Mouse (Mus musculus) neutrophil, adult 83 days (primary cell): ENCODE measurements around the gene Lpcat2. TPM values are rescaled to one million over a fixed set of nuclear protein-coding genes. Genes with fewer than 3 reads are reported as not detected.

Experiments used
- total RNA-seq, 2 experiments: library from RNA; stranded (reverse); gene quantifications; one replicate each; pipeline ENCODE4 v1.2.4; 2023

The Lpcat2 gene
- total RNA-seq, result 100 to 1,000 TPM in 1 of 2 experiments, 10 to 100 TPM in 1; 98.6 to 118 TPM

DNA sequence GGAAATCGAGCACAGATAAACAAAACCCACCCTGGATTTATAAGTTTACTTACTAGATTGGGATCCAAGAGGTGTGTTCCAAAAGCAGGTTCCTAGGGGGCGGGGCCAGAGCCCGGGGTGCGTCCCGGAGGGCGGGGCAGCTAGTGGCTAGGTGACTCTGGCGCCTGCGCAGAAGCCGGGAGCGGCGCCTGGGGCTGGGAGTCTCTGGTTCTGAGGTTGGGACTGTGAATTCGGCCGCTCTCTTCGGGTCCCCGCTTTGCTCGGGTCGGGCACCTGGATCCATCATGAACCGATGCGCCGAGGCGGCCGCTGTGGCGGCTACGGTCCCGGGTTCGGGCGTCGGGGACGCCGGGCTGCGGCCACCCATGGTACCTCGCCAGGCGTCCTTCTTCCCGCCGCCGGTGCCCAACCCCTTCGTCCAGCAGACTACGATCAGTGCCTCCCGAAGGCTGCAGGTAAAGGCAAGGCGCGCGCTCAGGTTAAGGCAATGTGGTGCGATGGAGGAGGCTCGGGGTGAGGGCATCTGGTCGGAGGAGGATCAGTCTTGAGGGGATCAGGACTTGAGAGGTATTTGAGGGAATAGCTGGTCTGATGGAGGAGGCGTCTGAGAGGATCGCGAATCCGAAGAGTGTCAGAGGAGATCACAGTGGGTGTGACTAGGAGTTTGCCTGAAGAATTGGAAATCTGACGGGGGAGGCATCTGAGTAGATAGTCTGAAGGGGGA is at the start of gene Lpcat2:
Gene Lpcat2, plus strand, starts transcription at position 169 of the 724 bp plus-strand sequence.

GRCm38 (mm10) chr8:92827243-92828034 is 27.7 kb upstream of the Lpcat2 start, which contains the start of gene Mmp2:
Gene Mmp2, plus strand, starts transcription at chr8:92827291.

DNA sequence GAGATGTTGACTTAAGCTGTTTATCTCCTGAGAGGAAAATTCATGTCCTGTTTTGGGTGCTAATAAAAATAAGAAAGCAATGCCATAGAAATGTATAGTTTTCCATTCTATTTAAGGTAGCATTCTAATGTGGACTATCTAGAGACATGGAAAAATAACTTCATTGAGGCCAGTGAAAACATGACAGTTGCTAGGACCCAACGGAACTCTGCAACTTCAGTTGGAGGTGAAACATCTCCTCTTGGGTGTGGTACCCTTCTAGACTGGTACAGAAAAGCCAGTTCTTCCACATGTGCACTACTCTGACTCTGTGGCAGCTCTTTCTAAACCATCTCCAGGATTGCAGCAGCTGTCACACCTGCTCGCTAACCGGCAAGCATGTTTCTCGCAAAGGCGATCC is 46.0 kb downstream of the Lpcat2 start, which contains the start of gene Capns2:
Gene Capns2, plus strand, starts transcription at position 301 of the 400 bp plus-strand sequence.

GRCm38 (mm10) chr8:92959779-92960178 is 104.6 kb downstream of the Lpcat2 start, which contains the start of gene Slc6a2:
Gene Slc6a2, plus strand, starts transcription at chr8:92960079.

Other genes with a start within 250 kb of the Lpcat2 start
- gene Irx6, start 181.1 kb upstream of the Lpcat2 start, total RNA-seq, result not detected
- gene Mmp2, start 28.0 kb upstream of the Lpcat2 start, total RNA-seq, result 1 to 10 TPM; 1.5 to 3.2 TPM
- gene Capns2, start 46.1 kb downstream of the Lpcat2 start, total RNA-seq, result 10 to 100 TPM in 1 of 2 experiments, 1 to 10 TPM in 1; 7.3 to 13.7 TPM
- gene Slc6a2, start 104.7 kb downstream of the Lpcat2 start, total RNA-seq, result 1 to 10 TPM; 1.1 to 1.3 TPM
- not detected for gene Ces1a, start 192.9 kb downstream of the Lpcat2 start, total RNA-seq
- not detected for gene Ces1b, start 224.7 kb downstream of the Lpcat2 start, total RNA-seq